Mouse (Mus musculus) heart, adult 9 months (tissue): ENCODE data around the gene Safb.

Experiments used
- DNase-seq, 2 experiments: peaks; one replicate each; pipeline ENCODE4 v3.0.0; 2022; ENCODE audit warnings: low spot score in 2 of 2

The Safb gene

DNA sequence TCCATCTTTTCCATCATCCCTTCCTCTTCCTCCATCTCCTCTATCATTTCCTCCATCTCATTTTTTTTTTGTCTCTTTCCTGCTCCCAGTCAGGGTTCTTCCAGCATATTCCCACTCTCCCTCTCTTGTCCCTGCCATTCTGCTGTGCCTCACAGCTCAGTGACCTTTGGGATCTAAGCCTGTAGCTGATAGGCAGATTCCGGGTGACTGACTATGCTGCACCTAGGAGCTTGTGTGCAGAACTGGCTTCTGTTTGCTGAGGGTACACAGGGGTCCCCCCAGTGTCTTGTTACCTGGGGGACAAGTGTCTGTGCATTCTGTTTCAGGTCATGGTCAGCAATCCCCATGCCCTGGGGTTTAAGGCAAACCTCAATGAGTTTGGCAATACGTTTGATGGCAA lies 70.1 kb downstream of the Safb start:
- DNase-seq = no peak

GRCm38 (mm10) chr17:56655311-56655710 lies 70.7 kb downstream of the Safb start:
- DNase-seq = no peak
